Mouse (Mus musculus) stomach, embryonic 16.5 days (tissue): ENCODE measurements around the gene Pfn1. TPM values are rescaled to one million over a fixed set of nuclear protein-coding genes. Genes with fewer than 3 reads are reported as not detected.

Source experiments
- ATAC-seq: fragments of 200-750 bp; cut with Nextera tagmentation; 2 replicates; pipeline ENCODE4 v1.8.0; 2017; ENCODE audit warnings: moderate number of reproducible peaks, moderate TSS enrichment; ENCODE audit not compliant: insufficient read depth, low FRiP score
- H3K27ac ChIP-seq: fragments of 300-500 bp; sonication (generic); 2 replicates; pipeline ENCODE4 v1.5.1; 2014; ENCODE audit warnings: low read length
- H3K27me3 ChIP-seq: fragments of 300-500 bp; sonication (generic); 2 replicates; pipeline ENCODE4 v1.6.1; 2014; ENCODE audit warnings: low read length, control low read depth, mixed read lengths; ENCODE audit not compliant: control insufficient read depth, insufficient read depth
- H3K36me3 ChIP-seq: fragments of 300-500 bp; sonication (generic); 2 replicates; pipeline ENCODE4 v1.6.1; 2014; ENCODE audit warnings: low read length; ENCODE audit not compliant: control insufficient read depth, insufficient read depth
- H3K4me1 ChIP-seq: fragments of 300-500 bp; sonication (generic); 2 replicates; pipeline ENCODE4 v1.6.1; 2014; ENCODE audit warnings: low read length, control low read depth, mixed read lengths; ENCODE audit not compliant: control insufficient read depth, insufficient read depth
- H3K4me2 ChIP-seq: fragments of 300-500 bp; sonication (generic); 2 replicates; pipeline ENCODE4 v1.6.1; 2014; ENCODE audit warnings: low read depth, low read length, mixed read lengths
- H3K4me3 ChIP-seq: fragments of 300-500 bp; sonication (generic); replicated peaks from 2 replicates; pipeline ENCODE4 v1.5.1; 2014; ENCODE audit warnings: mild to moderate bottlenecking, low read length
- H3K9ac ChIP-seq: fragments of 300-500 bp; sonication (generic); 2 replicates; pipeline ENCODE4 v1.6.1; 2014; ENCODE audit warnings: low read length
- H3K9me3 ChIP-seq: fragments of 300-500 bp; sonication (generic); replicated peaks from 2 replicates; pipeline ENCODE4 v1.6.1; 2016; ENCODE audit warnings: low read length, control low read depth; ENCODE audit not compliant: control insufficient read depth
- WGBS: fragments of 180-500 bp; shearing (Covaris S2); extraction: QIAGEN DNeasy Blood & Tissue Kit; methylation state at CpG from one replicate; pipeline ENCODE4 v1.1.7; 2014; 5-methylcytosine and 5-hydroxymethylcytosine counted together
- polyA plus RNA-seq: library from polyadenylated mRNA; unstranded; fragments of >200 nt; fragmentation: Nextera tagmentation; extraction: Ambion mirVana; gene quantifications from 2 replicates; pipeline ENCODE4 v1.2.1, GENCODE M21; 2015

Gene Pfn1
- polyA plus RNA-seq, 1 experiment from 2014 or later = 1,820 TPM

- Histone ChIP-seq H3K4me1 (peaks cover 47% of the 10 kb centered on the region), H3K4me3 (peak within 1 kb of the TSS; percentile 87), H3K4me2 (peak within 1 kb of the TSS; percentile 87), H3K27ac (peak within 1 kb of the TSS; percentile 98), H3K36me3 (peaks cover 19% of the 10 kb centered on the region), H3K9me3 (no peaks in the 10 kb centered on the region), H3K9ac (peak within 1 kb of the TSS; percentile 93), H3K27me3 (no peaks in the 10 kb centered on the region)
- WGBS = under 1% methylated on average over 63 of the region's 63 CpGs
- ATAC-seq = peak; percentile 89
These were observed 7.5 kb downstream of the Pfn1 start, which contains the start of the genes Rnf167 and Slc25a11 for GRCm38 (mm10) chr11:70646691-70647650. Gene Rnf167, plus strand, starts transcription at chr11:70647235. Gene Slc25a11, minus strand, starts transcription at chr11:70647479.

GRCm38 (mm10) chr11:70646259-70646555 is 8.2 kb downstream of the Pfn1 start:
- Histone ChIP-seq H3K36me3 (peaks cover 16% of the 10 kb centered on the region), H3K9me3 (no peaks in the 10 kb centered on the region), H3K27ac (peak overlapping the region; percentile 93), H3K9ac (peak overlapping the region; percentile 85), H3K4me2 (peak overlapping the region; percentile 81), H3K27me3 (no peaks in the 10 kb centered on the region), H3K4me3 (peak overlapping the region; percentile 59), H3K4me1 (peaks cover 39% of the 10 kb centered on the region)
- no peak for ATAC-seq
- WGBS = 17% methylated on average over 3 of the region's 3 CpGs

GRCm38 (mm10) chr11:70645461-70646258 is 8.8 kb downstream of the Pfn1 start:
- H3K27me3 ChIP-seq = no peaks in the 10 kb centered on the region
- ATAC-seq = no peak
- H3K9me3 ChIP-seq = no peaks in the 10 kb centered on the region
- H3K4me2 ChIP-seq = peak overlapping the region; percentile 81
- H3K9ac ChIP-seq = peak overlapping the region; percentile 85
- H3K4me3 ChIP-seq = peak overlapping the region; percentile 59
- H3K36me3 ChIP-seq = peaks cover 13% of the 10 kb centered on the region
- peak overlapping the region; percentile 93; the same call in 1 of the 2 replicates for H3K27ac ChIP-seq
- WGBS = 86% methylated on average over 12 of the region's 12 CpGs
- peaks cover 34% of the 10 kb centered on the region for H3K4me1 ChIP-seq

- Histone ChIP-seq H3K4me2 (no peak overlapping the region), H3K4me1 (peaks cover 29% of the 10 kb centered on the region), H3K4me3 (no peak overlapping the region), H3K9me3 (no peaks in the 10 kb centered on the region), H3K27ac (no peak overlapping the region), H3K36me3 (peaks cover 12% of the 10 kb centered on the region), H3K27me3 (no peaks in the 10 kb centered on the region), H3K9ac (no peak overlapping the region)
- 94% methylated on average over 8 of the region's 8 CpGs for WGBS
- no peak for ATAC-seq
These were observed 9.8 kb downstream of the Pfn1 start for GRCm38 (mm10) chr11:70644564-70645103.

GRCm38 (mm10) chr11:70643051-70643450 is 11.4 kb downstream of the Pfn1 start:
- Histone ChIP-seq H3K9me3 (no peaks in the 10 kb centered on the region), H3K4me1 (peaks cover 17% of the 10 kb centered on the region), H3K9ac (no peak overlapping the region), H3K27ac (no peak overlapping the region), H3K36me3 (0 out of 2 replicates have a peak, but pooled peaks cover 6% of the 10 kb centered on the region), H3K27me3 (no peaks in the 10 kb centered on the region), H3K4me3 (no peak overlapping the region), H3K4me2 (no peak overlapping the region)
- no peak for ATAC-seq
- 90% methylated on average over 6 of the region's 6 CpGs for WGBS

- no peak overlapping the region for H3K27ac ChIP-seq
- H3K4me1 ChIP-seq = peaks cover 12% of the 10 kb centered on the region
- no peaks in the 10 kb centered on the region for H3K9me3 ChIP-seq
- no peak overlapping the region for H3K4me3 ChIP-seq
- no peak for ATAC-seq
- H3K9ac ChIP-seq = no peak overlapping the region
- H3K36me3 ChIP-seq = 0 out of 2 replicates have a peak, but pooled peaks cover 6% of the 10 kb centered on the region
- no peaks in the 10 kb centered on the region for H3K27me3 ChIP-seq
- H3K4me2 ChIP-seq = no peak overlapping the region
- 83% methylated on average over 7 of the region's 7 CpGs for WGBS
These were observed 13.2 kb downstream of the Pfn1 start for GRCm38 (mm10) chr11:70641241-70641640.

- WGBS = 81% methylated on average over 8 of the region's 8 CpGs
- Histone ChIP-seq H3K27me3 (no peaks in the 10 kb centered on the region), H3K36me3 (0 out of 2 replicates have a peak, but pooled peaks cover 6% of the 10 kb centered on the region), H3K4me3 (no peak overlapping the region), H3K4me2 (no peak overlapping the region), H3K27ac (no peak overlapping the region), H3K9me3 (no peaks in the 10 kb centered on the region), H3K4me1 (no peaks in the 10 kb centered on the region), H3K9ac (no peak overlapping the region)
- ATAC-seq = no peak
These were observed 14.5 kb downstream of the Pfn1 start for GRCm38 (mm10) chr11:70639976-70640375.

- Histone ChIP-seq H3K9ac (no peak within 1 kb of the TSS), H3K36me3 (no peaks in the 10 kb centered on the region), H3K9me3 (no peaks in the 10 kb centered on the region), H3K4me3 (no peak within 1 kb of the TSS), H3K4me2 (no peak within 1 kb of the TSS), H3K4me1 (no peaks in the 10 kb centered on the region), H3K27me3 (no peaks in the 10 kb centered on the region), H3K27ac (no peak within 1 kb of the TSS)
- 21% methylated on average over 5 of the region's 5 CpGs for WGBS
- no peak for ATAC-seq
These were observed 15.6 kb downstream of the Pfn1 start, which contains the start of gene Gp1ba for GRCm38 (mm10) chr11:70638714-70639278. Gene Gp1ba, plus strand, starts transcription at chr11:70639122.
